Mouse (Mus musculus): ENCODE data around the gene Tmprss11c.
"Not testable (repeated sequence)": the region's sequence is repeated elsewhere in the genome, so short reads cannot be mapped to it uniquely, and the experiment has no call there.

Tmprss11c gene

GRCm38 (mm10) chr5:86289208-86289607 is at the start of gene Tmprss11c:
TSS of gene Tmprss11c (minus strand) at chr5:86289308.
- DNase-seq, result no peak

- not testable (repeated sequence) for DNase-seq
Measured at GRCm38 (mm10) chr5:86318018-86318956, 29.2 kb upstream of the Tmprss11c start.

- DNase-seq, result no peak
Measured at GRCm38 (mm10) chr5:86306116-86306515, 17.0 kb upstream of the Tmprss11c start.

GRCm38 (mm10) chr5:86303877-86304276 is 14.8 kb upstream of the Tmprss11c start:
- DNase-seq, result no peak

GRCm38 (mm10) chr5:86246559-86246958 is 42.5 kb downstream of the Tmprss11c start:
- DNase-seq, result no peak

GRCm38 (mm10) chr5:86244880-86245279 is 44.2 kb downstream of the Tmprss11c start:
- no peak for DNase-seq

- no peak for DNase-seq
Measured at GRCm38 (mm10) chr5:86244275-86244674, 44.8 kb downstream of the Tmprss11c start.

GRCm38 (mm10) chr5:86227156-86227853 is 61.8 kb downstream of the Tmprss11c start:
- no peak for DNase-seq

GRCm38 (mm10) chr5:86197801-86198200 is 91.3 kb downstream of the Tmprss11c start, which contains the start of gene Gnrhr:
TSS of gene Gnrhr (minus strand) at chr5:86197901.
- no peak for DNase-seq

- DNase-seq, result peak; percentile 57
Measured at GRCm38 (mm10) chr5:86191356-86191755, 97.8 kb downstream of the Tmprss11c start.

GRCm38 (mm10) chr5:86190770-86191169 is 98.3 kb downstream of the Tmprss11c start:
- peak; percentile 26 for DNase-seq

- DNase-seq, result no peak
Measured at GRCm38 (mm10) chr5:86190290-86190689, 98.8 kb downstream of the Tmprss11c start.

GRCm38 (mm10) chr5:86187441-86187840 is 101.7 kb downstream of the Tmprss11c start:
- DNase-seq, result no peak

All from kidney, adult 9 months (tissue).